Mouse (Mus musculus): ENCODE results near the gene Npas2. TPM values are rescaled to one million over a fixed set of nuclear protein-coding genes. Genes with fewer than 3 reads are reported as not detected.

Gene Npas2
- polyA plus RNA-seq, 1 experiment from 2014 or later, result 0.54 TPM

DNA sequence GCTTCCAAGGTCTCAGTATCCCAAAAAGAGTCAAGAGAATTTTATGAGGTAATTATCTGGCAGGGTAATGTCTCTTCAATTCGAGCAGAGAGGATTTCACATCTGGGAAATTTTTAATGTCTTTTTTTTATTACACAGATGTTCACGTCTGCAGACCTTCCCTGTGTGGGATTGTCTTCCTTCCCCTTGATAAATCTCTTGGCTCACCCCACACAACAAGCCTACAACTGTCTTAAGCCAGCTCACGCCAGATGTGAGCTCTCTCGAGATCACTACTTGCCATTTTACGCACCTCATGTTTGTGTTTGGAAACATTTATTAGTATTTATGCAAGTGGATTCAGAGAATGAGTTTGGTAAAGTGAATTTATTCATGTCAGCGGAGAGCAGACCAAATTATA lies 128.4 kb downstream of the Npas2 start:
- Histone ChIP-seq H3K4me3 (no peak overlapping the region), H3K9me3 (no peaks in the 10 kb centered on the region), H3K4me1 (replicated peaks) (peaks cover 4% of the 10 kb centered on the region; the same call in 1 of the 2 replicates), H3K9ac (no peak overlapping the region), H3K36me3 (no peaks in the 10 kb centered on the region), H3K27ac (replicated peaks) (no peak overlapping the region), H3K27me3 (no peaks in the 10 kb centered on the region), H3K4me2 (no peak overlapping the region)
- 0 out of 2 replicates have a peak, but pooled peaks have one; percentile 29 for ATAC-seq (ENCODE audit: low read depth)
- 54% methylated on average over 6 of the region's 6 CpGs for WGBS

DNA sequence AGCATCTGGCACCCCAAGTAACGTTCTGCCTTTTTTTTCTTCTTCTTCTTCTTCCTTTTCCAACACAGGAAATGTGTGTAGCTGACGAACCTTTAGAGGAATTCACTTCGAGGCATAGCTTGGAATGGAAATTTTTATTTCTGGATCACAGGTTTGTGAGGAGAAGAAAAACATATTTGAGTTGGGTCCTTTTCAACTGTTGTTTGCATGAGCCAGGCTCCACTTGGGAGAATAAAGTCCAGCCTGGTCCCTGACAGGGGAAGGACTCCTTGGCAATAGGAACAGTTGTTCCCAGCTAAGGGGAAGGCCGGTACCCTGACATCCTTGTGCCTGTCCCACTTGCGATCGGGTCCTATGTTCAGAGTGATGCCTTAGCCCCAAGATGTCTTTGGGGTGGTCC lies 131.7 kb downstream of the Npas2 start:
- H3K4me2 ChIP-seq, result no peak overlapping the region
- H3K27me3 ChIP-seq, result no peaks in the 10 kb centered on the region
- ATAC-seq (ENCODE audit: low read depth), result no peak
- no peak overlapping the region for H3K9ac ChIP-seq
- H3K4me1 ChIP-seq (replicated peaks), result peaks cover 11% of the 10 kb centered on the region
- no peaks in the 10 kb centered on the region for H3K9me3 ChIP-seq
- H3K4me3 ChIP-seq, result no peak overlapping the region
- H3K27ac ChIP-seq (replicated peaks), result no peak overlapping the region
- 87% methylated on average over 6 of the region's 6 CpGs for WGBS
- H3K36me3 ChIP-seq, result no peaks in the 10 kb centered on the region

DNA sequence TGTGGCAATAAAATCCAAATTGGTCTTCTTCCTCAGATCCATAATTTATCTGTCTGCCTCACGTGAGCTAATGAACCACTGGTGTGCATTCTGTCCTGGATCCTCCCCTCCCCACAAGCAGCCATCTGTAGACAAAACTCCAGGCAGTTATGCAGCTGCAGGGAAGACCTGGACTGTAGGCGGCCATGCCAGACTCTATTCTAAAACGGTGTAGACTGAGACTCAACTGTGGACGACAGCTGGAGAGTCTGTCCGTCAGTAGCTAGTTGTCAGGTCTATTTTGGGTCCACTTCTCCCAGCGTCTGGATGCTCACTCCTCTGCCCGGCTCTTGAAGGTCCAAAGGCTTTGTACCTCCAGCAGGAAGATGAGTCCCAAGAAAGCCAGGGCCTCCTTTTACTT lies 134.0 kb downstream of the Npas2 start:
- peaks cover 7% of the 10 kb centered on the region for H3K4me1 ChIP-seq (replicated peaks)
- no peaks in the 10 kb centered on the region for H3K27me3 ChIP-seq
- no peak overlapping the region for H3K4me3 ChIP-seq
- no peaks in the 10 kb centered on the region for H3K9me3 ChIP-seq
- H3K4me2 ChIP-seq, result no peak overlapping the region
- ATAC-seq (ENCODE audit: low read depth), result no peak
- no peak overlapping the region for H3K9ac ChIP-seq
- H3K27ac ChIP-seq (replicated peaks), result no peak overlapping the region
- H3K36me3 ChIP-seq, result no peaks in the 10 kb centered on the region
- WGBS, result 67% methylated on average over 7 of the region's 7 CpGs

DNA sequence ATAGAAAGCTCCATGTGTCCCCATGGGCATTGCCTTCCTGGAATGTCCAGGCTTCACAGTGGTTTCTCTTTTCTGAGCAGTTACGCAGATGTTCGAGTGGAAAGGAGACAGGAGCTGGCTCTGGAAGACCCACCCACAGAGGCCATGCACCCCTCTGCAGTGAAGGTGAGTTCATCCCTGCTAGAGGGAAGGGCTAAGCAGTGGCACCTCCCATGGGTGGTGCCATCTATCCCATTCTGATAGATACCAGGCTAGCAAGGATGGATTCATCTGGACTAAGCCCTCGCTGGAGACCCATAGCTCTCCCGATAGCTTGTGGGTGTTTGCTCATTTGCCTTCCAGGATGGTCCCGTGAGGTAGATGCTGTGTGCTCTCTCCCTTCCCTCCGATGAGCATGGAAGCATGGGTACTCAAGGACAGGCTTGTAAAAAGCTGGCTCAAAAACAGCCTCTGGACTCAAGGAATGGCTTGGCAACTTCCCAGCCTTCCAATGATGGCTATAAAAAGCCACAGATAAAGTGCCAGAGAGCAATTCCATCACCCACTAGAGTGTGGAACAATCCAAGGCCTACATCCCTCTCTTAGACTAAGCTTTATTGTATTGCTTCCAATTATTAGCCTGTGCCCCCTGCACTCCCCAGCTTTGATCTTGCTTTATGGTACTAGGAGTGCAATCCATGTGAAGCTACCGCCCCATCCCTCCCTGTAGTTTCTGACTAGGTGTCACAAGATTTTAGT lies 137.5 kb downstream of the Npas2 start:
- ATAC-seq (ENCODE audit: low read depth), result no peak
- H3K36me3 ChIP-seq, result no peaks in the 10 kb centered on the region
- H3K4me1 ChIP-seq (replicated peaks), result peaks cover 7% of the 10 kb centered on the region
- no peak overlapping the region for H3K9ac ChIP-seq
- H3K4me2 ChIP-seq, result no peak overlapping the region
- no peaks in the 10 kb centered on the region for H3K9me3 ChIP-seq
- H3K27ac ChIP-seq (replicated peaks), result no peak overlapping the region
- 50% methylated on average over 7 of the region's 7 CpGs for WGBS
- H3K4me3 ChIP-seq, result no peak overlapping the region
- H3K27me3 ChIP-seq, result peaks cover 2% of the 10 kb centered on the region; the same call in 1 of the 2 replicates

DNA sequence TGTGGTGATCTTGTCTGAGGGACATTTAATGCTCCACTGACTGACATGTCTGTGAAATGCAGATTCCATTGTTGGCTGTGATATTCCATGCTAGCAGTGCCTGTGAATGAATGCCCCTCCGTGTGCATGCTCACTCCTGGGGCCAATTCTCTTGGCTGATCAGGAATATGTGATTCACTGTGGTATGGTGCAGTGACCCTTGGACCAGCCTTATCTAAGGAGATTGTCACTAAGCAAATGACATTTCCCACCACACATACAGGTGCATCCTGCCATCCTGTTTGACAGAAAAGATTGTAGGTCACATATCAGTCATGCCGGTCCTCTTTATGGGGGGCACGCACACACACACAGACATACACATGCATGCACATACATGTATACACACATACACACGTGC lies 138.9 kb downstream of the Npas2 start:
- no peak overlapping the region for H3K27ac ChIP-seq (replicated peaks)
- H3K27me3 ChIP-seq, result peaks cover 4% of the 10 kb centered on the region; the same call in 1 of the 2 replicates
- no peak overlapping the region for H3K4me2 ChIP-seq
- H3K4me1 ChIP-seq (replicated peaks), result peaks cover 4% of the 10 kb centered on the region
- WGBS, result 85% methylated on average over 4 of the region's 4 CpGs
- no peaks in the 10 kb centered on the region for H3K9me3 ChIP-seq
- ATAC-seq (ENCODE audit: low read depth), result no peak
- H3K4me3 ChIP-seq, result no peak overlapping the region
- no peak overlapping the region for H3K9ac ChIP-seq
- no peaks in the 10 kb centered on the region for H3K36me3 ChIP-seq

DNA sequence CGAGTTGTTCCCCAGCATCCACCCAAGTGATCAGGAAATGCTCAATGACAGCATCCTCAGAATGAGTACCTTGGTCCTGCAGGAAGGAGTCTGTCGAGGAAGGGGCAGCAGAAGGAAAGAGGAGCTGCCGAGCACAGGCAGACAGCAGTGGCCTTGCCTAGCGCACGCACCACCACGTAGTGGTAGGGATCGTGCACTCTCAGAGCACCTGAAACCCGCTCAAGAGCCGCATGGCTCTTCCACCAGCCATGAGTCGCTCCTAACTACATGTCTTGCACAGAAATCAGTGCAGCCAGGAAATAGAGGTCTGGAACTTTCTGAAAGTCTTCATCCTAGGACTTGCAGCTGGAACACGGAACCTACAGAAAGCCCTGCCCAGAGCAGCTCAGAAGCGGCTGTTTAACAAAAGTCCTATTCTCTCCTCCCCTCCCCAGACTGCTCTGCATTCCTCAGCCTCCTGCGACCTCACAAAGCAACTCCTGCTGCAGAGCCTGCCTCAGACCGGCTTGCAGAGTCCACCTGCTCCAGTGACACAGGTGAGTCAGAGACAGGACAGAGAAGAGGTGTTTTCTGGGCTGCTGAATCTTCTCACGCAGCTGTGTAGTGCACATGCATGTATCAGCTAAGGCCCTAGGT lies 142.1 kb downstream of the Npas2 start:
- WGBS, result 33% methylated on average over 15 of the region's 15 CpGs
- H3K4me1 ChIP-seq (replicated peaks), result no peaks in the 10 kb centered on the region

DNA sequence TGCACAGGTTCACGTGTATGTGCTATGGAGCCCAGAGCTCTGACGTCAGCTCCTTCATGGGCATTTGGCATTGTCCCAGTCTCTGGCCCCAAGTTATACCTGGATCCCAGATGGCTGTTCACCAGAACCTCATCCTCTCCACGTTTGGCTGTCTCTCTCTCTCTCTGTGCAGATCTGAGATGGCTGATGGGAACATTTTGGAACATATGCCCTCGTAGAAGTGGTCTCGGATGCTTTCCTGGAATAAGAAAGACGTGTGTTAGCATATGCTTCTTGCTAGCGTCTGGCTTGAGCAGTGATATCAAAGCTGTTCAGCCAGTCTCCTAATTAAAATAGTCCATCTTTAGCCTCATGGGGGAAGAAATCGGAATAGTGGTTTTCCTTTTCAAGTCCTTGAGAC lies 143.3 kb downstream of the Npas2 start:
- no peak overlapping the region for H3K4me3 ChIP-seq
- ATAC-seq (ENCODE audit: low read depth), result no peak
- no peak overlapping the region for H3K27ac ChIP-seq (replicated peaks)
- 81% methylated on average over 8 of the region's 8 CpGs for WGBS
- no peak overlapping the region for H3K4me2 ChIP-seq
- peaks cover 11% of the 10 kb centered on the region; the same call in 1 of the 2 replicates for H3K27me3 ChIP-seq
- H3K4me1 ChIP-seq (replicated peaks), result no peaks in the 10 kb centered on the region
- H3K9me3 ChIP-seq, result no peaks in the 10 kb centered on the region
- H3K9ac ChIP-seq, result no peak overlapping the region
- no peaks in the 10 kb centered on the region for H3K36me3 ChIP-seq

More for the DNA sequence above, 142.1 kb downstream of the Npas2 start:
- no peaks in the 10 kb centered on the region for H3K9me3 ChIP-seq
- no peak overlapping the region for H3K4me2 ChIP-seq
- H3K27ac ChIP-seq (replicated peaks), result no peak overlapping the region
- no peak overlapping the region for H3K9ac ChIP-seq
- no peaks in the 10 kb centered on the region for H3K36me3 ChIP-seq
- H3K27me3 ChIP-seq, result peaks cover 11% of the 10 kb centered on the region; the same call in 1 of the 2 replicates
- H3K4me3 ChIP-seq, result no peak overlapping the region
- ATAC-seq (ENCODE audit: low read depth), result no peak

DNA sequence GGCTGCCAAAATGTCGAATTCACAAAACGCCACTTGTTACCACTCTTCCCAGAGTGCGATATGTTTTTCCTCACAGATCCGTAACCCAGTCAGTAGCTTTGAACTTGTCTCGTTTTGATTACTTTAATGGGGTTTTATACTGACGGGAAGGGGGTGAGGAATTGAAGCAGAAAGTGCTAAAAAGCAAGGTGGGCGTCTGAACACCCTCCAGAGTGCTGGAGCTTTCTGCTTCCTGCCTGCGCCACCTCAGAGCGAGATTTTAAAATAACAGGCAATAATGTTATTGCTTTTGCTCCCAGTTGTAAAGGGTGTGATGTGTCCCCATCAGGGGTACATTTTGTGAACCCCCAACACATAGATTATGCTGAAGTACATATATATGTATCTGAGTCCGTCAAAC lies 145.3 kb downstream of the Npas2 start:
- Histone ChIP-seq H3K9ac (no peak overlapping the region), H3K4me3 (no peak overlapping the region), H3K9me3 (no peaks in the 10 kb centered on the region), H3K27me3 (peaks cover 11% of the 10 kb centered on the region; the same call in 1 of the 2 replicates), H3K4me1 (replicated peaks) (no peaks in the 10 kb centered on the region), H3K4me2 (no peak overlapping the region), H3K27ac (replicated peaks) (no peak overlapping the region), H3K36me3 (no peaks in the 10 kb centered on the region)
- ATAC-seq (ENCODE audit: low read depth), result no peak
- 79% methylated on average over 10 of the region's 10 CpGs for WGBS

DNA sequence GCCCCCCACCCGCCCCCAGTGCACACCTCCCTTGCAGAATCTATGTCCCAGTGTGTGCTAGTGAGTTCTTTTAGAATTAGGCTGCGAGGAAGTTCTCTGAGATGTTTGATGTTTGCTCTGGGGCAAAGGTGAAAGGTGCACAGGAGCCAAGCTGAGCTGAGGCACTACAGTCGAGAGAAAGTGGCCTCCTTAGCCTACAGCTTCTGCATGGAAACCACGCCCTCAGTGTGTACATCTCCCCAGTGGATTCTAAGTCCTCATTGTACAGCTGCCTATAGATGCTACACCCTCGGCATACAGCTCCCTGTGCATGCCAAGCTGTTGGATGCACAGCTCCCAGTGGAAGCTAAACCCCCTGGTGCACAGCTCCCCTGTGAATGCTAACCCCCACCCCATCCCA lies 145.9 kb downstream of the Npas2 start:
- no peaks in the 10 kb centered on the region for H3K36me3 ChIP-seq
- H3K4me2 ChIP-seq, result no peak overlapping the region
- no peak overlapping the region for H3K27ac ChIP-seq (replicated peaks)
- H3K9me3 ChIP-seq, result no peaks in the 10 kb centered on the region
- ATAC-seq (ENCODE audit: low read depth), result no peak
- peaks cover 11% of the 10 kb centered on the region; the same call in 1 of the 2 replicates for H3K27me3 ChIP-seq
- no peak overlapping the region; the same call in 1 of the 2 replicates for H3K9ac ChIP-seq
- WGBS, result 59% methylated on average over 5 of the region's 5 CpGs
- H3K4me3 ChIP-seq, result no peak overlapping the region
- H3K4me1 ChIP-seq (replicated peaks), result no peaks in the 10 kb centered on the region

DNA sequence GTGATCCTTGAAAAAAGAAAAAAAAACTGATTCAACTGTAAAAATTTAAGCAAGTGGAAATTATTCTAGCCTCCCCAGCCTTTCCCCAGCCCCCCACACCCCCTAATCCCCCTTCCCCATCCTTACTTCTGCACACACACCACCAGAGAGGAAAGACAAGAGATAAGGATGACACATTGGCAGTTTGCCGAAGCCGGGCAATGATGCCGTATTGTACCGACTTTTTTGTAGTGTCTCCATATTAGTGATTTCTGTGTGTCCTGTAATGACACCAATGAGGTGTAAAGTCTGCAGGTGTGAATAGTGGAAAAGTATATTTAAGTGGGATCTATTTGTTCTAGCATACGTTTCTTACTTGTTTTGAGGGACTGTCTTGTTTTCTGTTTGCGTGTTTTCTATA lies 146.6 kb downstream of the Npas2 start:
- Histone ChIP-seq H3K27me3 (peaks cover 11% of the 10 kb centered on the region; the same call in 1 of the 2 replicates), H3K36me3 (no peaks in the 10 kb centered on the region), H3K27ac (replicated peaks) (no peak overlapping the region), H3K9ac (no peak overlapping the region), H3K4me2 (no peak overlapping the region), H3K9me3 (no peaks in the 10 kb centered on the region), H3K4me3 (no peak overlapping the region), H3K4me1 (replicated peaks) (no peaks in the 10 kb centered on the region)
- WGBS, result 88% methylated on average over 6 of the region's 6 CpGs
- no peak for ATAC-seq (ENCODE audit: low read depth)

DNA sequence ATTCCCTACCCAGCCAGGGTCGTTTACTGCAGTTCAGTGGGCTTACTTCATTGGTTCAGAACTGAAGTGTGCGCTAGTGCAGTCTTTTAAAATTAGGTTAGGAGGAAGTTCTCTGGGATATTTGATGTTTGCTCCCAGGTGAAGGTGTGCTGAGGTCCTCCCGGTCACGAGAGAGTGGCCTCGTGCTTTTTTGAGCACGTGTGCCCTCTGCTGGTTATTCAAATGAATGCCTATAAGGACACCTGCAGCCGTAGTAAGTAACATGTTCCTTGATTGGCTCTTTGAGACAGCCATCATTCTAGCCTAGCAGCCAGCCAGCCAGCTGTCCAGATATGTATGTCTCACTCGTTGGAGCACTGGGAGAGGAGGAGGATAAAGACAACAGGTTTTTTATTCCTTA lies 147.1 kb downstream of the Npas2 start:
- WGBS, result 26% methylated on average over 8 of the region's 8 CpGs
- peak; percentile 65 for ATAC-seq (ENCODE audit: low read depth)
- H3K4me1 ChIP-seq (replicated peaks), result no peaks in the 10 kb centered on the region
- H3K4me3 ChIP-seq, result no peak overlapping the region
- no peaks in the 10 kb centered on the region for H3K9me3 ChIP-seq
- H3K27ac ChIP-seq (replicated peaks), result no peak overlapping the region
- no peaks in the 10 kb centered on the region for H3K36me3 ChIP-seq
- H3K27me3 ChIP-seq, result peaks cover 11% of the 10 kb centered on the region; the same call in 1 of the 2 replicates
- H3K9ac ChIP-seq, result no peak overlapping the region
- no peak overlapping the region for H3K4me2 ChIP-seq

DNA sequence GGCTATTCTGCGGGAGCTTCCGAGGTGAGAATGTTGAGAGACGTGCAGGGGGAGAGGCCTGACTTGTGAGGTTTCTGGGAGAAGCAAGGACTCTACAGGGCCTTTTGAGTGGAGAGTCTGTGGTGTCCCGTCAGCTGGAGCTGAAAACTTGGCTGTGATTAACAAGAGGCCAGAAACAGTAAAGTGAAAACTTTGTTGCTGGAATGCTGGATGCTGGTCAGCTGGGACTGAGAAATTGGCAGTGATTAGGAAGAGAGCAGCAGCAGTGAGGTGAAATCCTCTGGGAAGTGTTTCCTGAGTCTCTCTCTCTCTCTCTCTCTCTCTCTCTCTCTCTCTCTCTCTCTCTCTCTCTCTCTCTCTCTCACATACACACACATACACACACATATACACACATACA lies 148.3 kb downstream of the Npas2 start:
- Histone ChIP-seq H3K9me3 (no peaks in the 10 kb centered on the region), H3K4me3 (no peak overlapping the region), H3K27me3 (0 out of 2 replicates have a peak, but pooled peaks cover 7% of the 10 kb centered on the region), H3K27ac (replicated peaks) (no peak overlapping the region), H3K9ac (no peak overlapping the region), H3K36me3 (no peaks in the 10 kb centered on the region), H3K4me2 (no peak overlapping the region), H3K4me1 (replicated peaks) (no peaks in the 10 kb centered on the region)
- WGBS, result 86% methylated on average over 4 of the region's 4 CpGs
- no peak for ATAC-seq (ENCODE audit: low read depth)
